Mouse (Mus musculus): ENCODE data around the gene Sult1b1. TPM values are rescaled to one million over a fixed set of nuclear protein-coding genes. Genes with fewer than 3 reads are reported as not detected.
"Not testable (repeated sequence)": the region's sequence is repeated elsewhere in the genome, so short reads cannot be mapped to it uniquely, and the experiment has no call there.

The Sult1b1 gene
- polyA plus RNA-seq, 1 experiment from 2014 or later, result not detected

DNA sequence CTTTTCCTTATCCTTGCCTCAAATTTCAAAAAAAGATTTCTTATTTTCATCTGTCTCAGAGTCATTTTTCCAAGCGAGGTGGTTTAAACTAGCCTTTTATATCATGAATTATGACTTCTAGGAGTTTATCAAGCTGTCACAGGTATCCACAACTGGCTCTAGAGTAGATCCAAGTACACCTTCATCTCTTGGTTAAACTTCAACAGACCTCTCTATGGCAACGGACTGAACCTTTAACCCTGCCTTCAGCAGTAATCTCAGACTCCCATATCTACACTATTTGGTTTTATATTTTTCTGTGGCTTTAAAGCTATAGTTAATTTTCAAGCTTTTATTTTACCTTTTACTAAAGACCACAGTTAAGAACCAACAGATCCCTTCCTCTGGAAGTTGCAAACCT is 5.7 kb downstream of the Sult1b1 start:
- Histone ChIP-seq H3K9ac (replicated peaks) (no peak overlapping the region), H3K27ac (no peak overlapping the region), H3K9me3 (no peaks in the 10 kb centered on the region), H3K27me3 (no peaks in the 10 kb centered on the region), H3K4me2 (no peak overlapping the region), H3K36me3 (no peaks in the 10 kb centered on the region), H3K4me1 (replicated peaks) (no peaks in the 10 kb centered on the region), H3K4me3 (replicated peaks) (no peak overlapping the region)
- ATAC-seq (ENCODE audit: insufficient number of reproducible peaks, insufficient read depth, low FRiP score, low TSS enrichment, low read depth), result no peak
- 75% methylated on average over 2 of the region's 2 CpGs for WGBS

DNA sequence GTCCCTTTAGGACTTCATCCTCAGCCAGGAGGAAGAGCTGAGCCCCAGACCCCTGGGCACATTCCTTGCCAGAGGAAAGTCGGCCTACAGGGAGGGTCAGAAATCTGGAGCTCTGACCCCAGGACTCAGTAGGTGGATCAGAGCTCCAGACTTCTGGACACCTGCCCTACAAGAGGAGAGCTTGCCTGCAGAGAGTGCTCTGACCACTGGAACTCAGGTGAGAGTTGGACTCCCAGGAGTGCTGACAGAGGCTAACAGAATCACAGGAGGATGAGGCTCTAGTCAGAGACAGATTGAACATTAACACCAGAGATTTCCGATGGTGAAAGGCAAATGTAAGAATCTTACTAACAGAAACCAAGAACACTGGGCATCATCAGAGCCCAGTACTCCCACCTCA is 14.4 kb downstream of the Sult1b1 start:
- H3K27ac ChIP-seq; H3K4me2 ChIP-seq; H3K4me3 ChIP-seq (replicated peaks); H3K9me3 ChIP-seq; ATAC-seq (ENCODE audit: insufficient number of reproducible peaks, insufficient read depth, low FRiP score, low TSS enrichment, low read depth); H3K4me1 ChIP-seq (replicated peaks); H3K27me3 ChIP-seq; H3K9ac ChIP-seq (replicated peaks); H3K36me3 ChIP-seq: not testable (repeated sequence)
- WGBS, result 88% methylated on average over 2 of the region's 2 CpGs

DNA sequence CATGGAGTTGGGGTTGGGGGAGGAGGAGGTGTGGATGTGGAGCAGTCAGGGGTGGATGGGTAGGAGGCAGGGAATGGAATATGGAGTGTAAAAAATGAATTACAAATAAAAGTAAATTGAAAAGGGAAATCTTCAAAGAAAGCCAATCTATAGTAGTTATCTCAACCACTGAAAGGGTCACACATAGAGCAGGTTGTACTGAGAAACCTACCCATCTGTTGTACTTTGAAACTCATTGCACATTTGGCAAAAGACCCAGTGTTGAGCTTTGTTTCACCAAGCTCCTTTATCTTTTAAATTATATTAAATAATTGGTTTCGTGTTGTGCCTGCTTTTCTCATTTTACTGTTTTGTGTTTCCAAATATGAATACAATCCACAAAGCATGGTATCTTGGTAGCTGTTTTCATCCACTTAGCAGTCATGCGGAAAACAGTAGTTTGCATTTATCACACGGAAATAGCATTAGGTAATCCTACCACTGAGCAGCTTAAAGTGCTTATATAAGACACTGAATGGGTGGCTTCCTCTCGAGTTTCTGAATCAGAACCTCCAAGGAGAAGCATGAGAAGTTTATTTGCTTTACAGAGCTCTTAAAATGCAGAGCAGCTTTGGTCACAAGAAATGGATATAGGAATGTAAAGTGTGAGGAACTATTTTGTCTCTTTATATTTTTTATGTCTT is 32.1 kb downstream of the Sult1b1 start:
- Histone ChIP-seq H3K27me3 (no peaks in the 10 kb centered on the region), H3K4me3 (replicated peaks) (no peak overlapping the region), H3K4me2 (no peak overlapping the region), H3K36me3 (no peaks in the 10 kb centered on the region), H3K9ac (replicated peaks) (no peak overlapping the region), H3K27ac (no peak overlapping the region), H3K9me3 (no peaks in the 10 kb centered on the region), H3K4me1 (replicated peaks) (no peaks in the 10 kb centered on the region)
- WGBS, result 69% methylated on average over 4 of the region's 4 CpGs
- no peak for ATAC-seq (ENCODE audit: insufficient number of reproducible peaks, insufficient read depth, low FRiP score, low TSS enrichment, low read depth)

DNA sequence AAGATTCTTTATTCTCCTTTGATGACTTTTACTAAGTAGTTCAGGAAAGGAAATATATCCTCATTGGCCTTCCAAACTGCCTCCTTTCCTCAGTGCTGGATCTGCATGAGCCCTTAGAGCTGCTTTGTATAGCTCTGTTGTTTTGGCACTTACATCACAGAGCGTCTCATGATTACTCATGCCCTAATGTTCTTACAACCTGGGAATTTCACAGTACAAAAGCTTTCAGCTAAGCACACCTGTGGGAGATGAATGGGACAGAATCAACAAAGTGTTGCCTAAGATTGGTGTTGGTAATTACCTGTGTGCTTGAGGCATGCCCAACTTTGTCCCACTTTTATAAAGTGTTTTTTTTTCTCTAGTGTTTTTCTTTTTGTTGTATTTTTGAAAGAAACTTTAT is 35.3 kb downstream of the Sult1b1 start:
- Histone ChIP-seq H3K9me3 (no peaks in the 10 kb centered on the region), H3K4me1 (replicated peaks) (no peaks in the 10 kb centered on the region), H3K4me3 (replicated peaks) (no peak overlapping the region), H3K4me2 (no peak overlapping the region), H3K36me3 (no peaks in the 10 kb centered on the region), H3K27me3 (no peaks in the 10 kb centered on the region), H3K9ac (replicated peaks) (no peak overlapping the region), H3K27ac (no peak overlapping the region)
- 69% methylated on average over 1 of the region's 1 CpGs for WGBS
- ATAC-seq (ENCODE audit: insufficient number of reproducible peaks, insufficient read depth, low FRiP score, low TSS enrichment, low read depth), result no peak

DNA sequence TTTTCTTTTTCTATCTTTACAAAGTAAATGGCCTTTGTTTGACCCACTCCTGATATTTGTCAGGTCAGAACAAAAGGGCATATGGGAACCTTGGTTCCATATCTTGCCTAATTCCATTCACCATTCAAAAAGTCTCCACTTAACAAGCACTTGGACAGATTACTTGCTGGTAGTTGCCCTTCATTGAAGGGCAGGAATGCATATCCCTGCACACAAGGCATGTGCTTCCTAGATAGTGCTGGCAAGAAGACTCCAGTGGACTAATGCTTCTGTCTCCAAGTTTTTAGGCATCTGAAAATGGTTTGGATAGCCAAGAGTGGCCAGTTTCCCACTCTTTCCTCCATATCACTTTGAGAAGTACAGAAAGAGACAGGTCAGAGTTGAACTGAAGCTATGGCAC is 38.7 kb downstream of the Sult1b1 start:
- H3K4me2 ChIP-seq, result no peak overlapping the region

DNA sequence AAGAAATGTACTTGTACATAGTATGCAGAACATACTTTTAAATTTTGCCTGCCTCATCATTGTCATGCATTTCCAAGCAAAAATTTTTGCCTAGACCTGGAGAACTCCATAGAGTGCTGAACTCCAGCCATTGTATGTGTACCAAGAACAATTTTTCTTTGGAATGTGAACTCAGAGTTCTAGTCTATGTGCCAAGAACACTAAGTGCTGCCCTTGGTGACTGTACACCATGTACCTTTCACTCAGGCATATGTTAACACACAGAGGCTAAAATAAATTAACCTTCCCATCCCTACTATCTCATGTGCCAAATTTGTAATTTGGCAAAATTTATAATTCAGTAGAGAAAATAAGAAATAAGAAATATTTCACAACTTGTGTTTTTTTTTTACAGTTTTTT is 39.1 kb downstream of the Sult1b1 start:
- no peak overlapping the region for H3K27ac ChIP-seq
- no peaks in the 10 kb centered on the region for H3K27me3 ChIP-seq
- H3K4me2 ChIP-seq, result no peak overlapping the region
- H3K9ac ChIP-seq (replicated peaks), result no peak overlapping the region
- H3K36me3 ChIP-seq, result no peaks in the 10 kb centered on the region
- no peak for ATAC-seq (ENCODE audit: insufficient number of reproducible peaks, insufficient read depth, low FRiP score, low TSS enrichment, low read depth)
- no peaks in the 10 kb centered on the region for H3K4me1 ChIP-seq (replicated peaks)
- H3K4me3 ChIP-seq (replicated peaks), result no peak overlapping the region
- H3K9me3 ChIP-seq, result no peaks in the 10 kb centered on the region

More for the DNA sequence above, 38.7 kb downstream of the Sult1b1 start:
- Histone ChIP-seq H3K4me3 (replicated peaks) (no peak overlapping the region), H3K4me1 (replicated peaks) (no peaks in the 10 kb centered on the region), H3K27ac (no peak overlapping the region), H3K27me3 (no peaks in the 10 kb centered on the region), H3K9me3 (no peaks in the 10 kb centered on the region), H3K36me3 (no peaks in the 10 kb centered on the region), H3K9ac (replicated peaks) (no peak overlapping the region)
- no peak for ATAC-seq (ENCODE audit: insufficient number of reproducible peaks, insufficient read depth, low FRiP score, low TSS enrichment, low read depth)

DNA sequence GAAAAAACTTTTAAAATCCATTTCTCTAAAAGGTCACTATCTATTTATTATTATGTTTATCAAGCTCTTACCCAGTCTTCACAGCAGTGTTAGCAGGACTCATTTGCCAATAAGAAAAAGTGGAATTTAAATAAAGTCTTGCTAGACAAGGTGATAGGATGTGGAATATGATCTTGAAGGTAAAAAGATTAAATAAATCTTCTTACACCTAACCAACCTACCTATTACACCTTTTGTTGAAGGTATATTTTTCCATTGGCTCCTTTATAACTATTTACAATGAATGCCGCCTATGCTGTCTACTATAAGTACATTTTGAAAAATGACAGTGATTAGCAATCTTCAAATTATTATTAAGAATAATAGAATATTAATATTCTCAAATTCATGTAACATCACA is 47.2 kb downstream of the Sult1b1 start, which contains the start of gene Ugt2a1:
Gene Ugt2a1, minus strand, starts transcription at position 101 of the 400 bp plus-strand sequence.
- no peak for ATAC-seq (ENCODE audit: insufficient number of reproducible peaks, insufficient read depth, low FRiP score, low TSS enrichment, low read depth)
- 78% methylated on average over 1 of the region's 1 CpGs for WGBS
- no peak within 1 kb of the TSS for H3K4me3 ChIP-seq (replicated peaks)

DNA sequence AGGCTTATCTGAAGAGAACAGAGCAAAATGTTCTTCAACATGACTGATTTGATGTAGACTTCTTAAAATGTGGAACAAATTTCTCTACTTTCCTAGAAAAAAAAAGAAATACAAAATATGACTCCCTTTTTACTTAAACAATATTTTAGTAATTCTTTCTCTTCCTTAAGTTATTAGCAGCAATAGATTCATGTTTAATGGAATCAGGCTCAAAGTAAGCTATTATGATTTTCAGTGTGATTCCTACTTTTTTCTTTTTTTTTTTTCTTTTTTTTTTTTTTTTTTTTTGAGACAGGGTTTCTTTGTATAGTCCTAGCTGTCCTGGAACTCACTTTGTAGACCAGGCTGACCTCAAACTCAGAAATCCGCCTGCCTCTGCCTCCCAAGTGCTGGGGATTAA is 51.3 kb downstream of the Sult1b1 start, which contains the start of gene Gm43638:
Gene Gm43638, minus strand, starts transcription at position 101 of the 400 bp plus-strand sequence.
- not testable (repeated sequence) for ATAC-seq (ENCODE audit: insufficient number of reproducible peaks, insufficient read depth, low FRiP score, low TSS enrichment, low read depth); H3K36me3 ChIP-seq; H3K4me2 ChIP-seq; H3K27me3 ChIP-seq; H3K4me1 ChIP-seq (replicated peaks); H3K27ac ChIP-seq; H3K9ac ChIP-seq (replicated peaks); H3K4me3 ChIP-seq (replicated peaks); H3K9me3 ChIP-seq
- 81% methylated on average over 1 of the region's 1 CpGs for WGBS

More for the DNA sequence above, 47.2 kb downstream of the Sult1b1 start, which contains the start of gene Ugt2a1:
- Histone ChIP-seq H3K4me1 (replicated peaks) (no peaks in the 10 kb centered on the region), H3K36me3 (no peaks in the 10 kb centered on the region), H3K9me3 (no peaks in the 10 kb centered on the region), H3K27me3 (no peaks in the 10 kb centered on the region), H3K4me2 (no peak within 1 kb of the TSS), H3K27ac (no peak within 1 kb of the TSS), H3K9ac (replicated peaks) (no peak within 1 kb of the TSS)

DNA sequence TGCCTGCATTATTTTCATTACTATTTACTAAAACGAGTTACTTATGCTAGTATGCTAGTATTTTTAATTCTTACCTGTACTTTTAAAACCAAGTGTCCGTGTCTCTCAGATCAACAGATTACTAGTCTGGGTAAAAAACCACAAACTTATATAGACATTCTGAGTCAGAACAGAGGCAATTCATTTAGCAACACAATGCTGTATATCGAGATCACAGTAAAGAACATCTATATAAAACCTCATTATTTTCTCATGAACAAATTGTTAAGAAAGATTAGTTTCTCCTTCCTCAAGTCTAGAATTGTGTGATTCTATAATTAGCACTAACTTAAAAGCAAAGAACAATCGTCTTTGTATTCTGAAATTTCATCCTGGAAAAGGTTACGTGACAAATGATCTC is 55.8 kb downstream of the Sult1b1 start, which contains the start of gene Ugt2a2:
Gene Ugt2a2, minus strand, starts transcription at position 101 of the 400 bp plus-strand sequence.
- no peak within 1 kb of the TSS for H3K4me3 ChIP-seq (replicated peaks)
- no peaks in the 10 kb centered on the region for H3K9me3 ChIP-seq
- no peak within 1 kb of the TSS for H3K4me2 ChIP-seq
- WGBS, result 81% methylated on average over 5 of the region's 5 CpGs
- H3K27me3 ChIP-seq, result no peaks in the 10 kb centered on the region
- no peak within 1 kb of the TSS for H3K27ac ChIP-seq
- H3K4me1 ChIP-seq (replicated peaks), result no peaks in the 10 kb centered on the region
- no peak within 1 kb of the TSS for H3K9ac ChIP-seq (replicated peaks)
- no peaks in the 10 kb centered on the region for H3K36me3 ChIP-seq
- no peak for ATAC-seq (ENCODE audit: insufficient number of reproducible peaks, insufficient read depth, low FRiP score, low TSS enrichment, low read depth)

Other genes with a start within 250 kb of the Sult1b1 start
- gene Ugt2a3, start 201.0 kb downstream of the Sult1b1 start, polyA plus RNA-seq (2016; fragmentation: Nextera tagmentation; extraction: Ambion mirVana), result not detected in 2 replicates
- not detected in 2 replicates for gene Ugt2b38, start 114.0 kb downstream of the Sult1b1 start, polyA plus RNA-seq (2016; fragmentation: Nextera tagmentation; extraction: Ambion mirVana)
- gene Ugt2a2, start 55.9 kb downstream of the Sult1b1 start, polyA plus RNA-seq (2016; fragmentation: Nextera tagmentation; extraction: Ambion mirVana), result not detected in 2 replicates
- gene Gm43638, start 51.4 kb downstream of the Sult1b1 start, polyA plus RNA-seq (2016; fragmentation: Nextera tagmentation; extraction: Ambion mirVana), result not detected in 2 replicates
- gene Ugt2a1, start 47.3 kb downstream of the Sult1b1 start, polyA plus RNA-seq (2016; fragmentation: Nextera tagmentation; extraction: Ambion mirVana), result not detected in 2 replicates
- gene Sult1d1, start 30.8 kb upstream of the Sult1b1 start, polyA plus RNA-seq (2016; fragmentation: Nextera tagmentation; extraction: Ambion mirVana), result not detected in 2 replicates
- not detected in 2 replicates for gene Sult1e1, start 53.4 kb upstream of the Sult1b1 start, polyA plus RNA-seq (2016; fragmentation: Nextera tagmentation; extraction: Ambion mirVana)
- gene Csn1s1, start 128.0 kb upstream of the Sult1b1 start, polyA plus RNA-seq (2016; fragmentation: Nextera tagmentation; extraction: Ambion mirVana), result not detected in 2 replicates
- not detected in 2 replicates for gene Csn2, start 161.4 kb upstream of the Sult1b1 start, polyA plus RNA-seq (2016; fragmentation: Nextera tagmentation; extraction: Ambion mirVana)
- gene Csn1s2a, start 236.4 kb upstream of the Sult1b1 start, polyA plus RNA-seq (2016; fragmentation: Nextera tagmentation; extraction: Ambion mirVana), result not detected in 2 replicates